Mouse (Mus musculus) myocyte (in vitro differentiated cells): Measurements from ENCODE around the gene Rpa2.

ENCODE experiments used
- CEBPB ChIP-seq: IDR thresholded peaks from 2 replicates; pipeline ENCODE4 v1.6.1; 2011; ENCODE audit warnings: mild to moderate bottlenecking, moderate library complexity; ENCODE audit not compliant: poor library complexity, insufficient read depth, severe bottlenecking
- E2F4 ChIP-seq: IDR thresholded peaks from one replicate; pipeline ENCODE4 v1.6.1; 2011; ENCODE audit warnings: mild to moderate bottlenecking, control low read depth, moderate library complexity; ENCODE audit not compliant: insufficient read depth
- MAX ChIP-seq: IDR thresholded peaks from one replicate; pipeline ENCODE4 v1.6.1; 2011; ENCODE audit warnings: low read depth, mild to moderate bottlenecking, control low read depth
- MYOD1 ChIP-seq, 3 experiments: IDR thresholded peaks; one replicate each; pipeline ENCODE4 v1.6.1; 2011; ENCODE audit warnings: control low read depth in 2 of 3, low read depth in 2 of 3, mild to moderate bottlenecking in 2 of 3, moderate library complexity in 1 of 3; ENCODE audit not compliant: insufficient read length in 2 of 3, control insufficient read depth in 1 of 3
- MYOG ChIP-seq, 3 experiments: IDR thresholded peaks; one replicate each; pipeline ENCODE4 v1.6.1; 2011; ENCODE audit warnings: control low read depth in 2 of 3, low read depth in 2 of 3, mild to moderate bottlenecking in 2 of 3; ENCODE audit not compliant: insufficient read length in 2 of 3, control insufficient read depth in 1 of 3, insufficient read depth in 1 of 3
- POLR2A ChIP-seq: IDR thresholded peaks from one replicate; pipeline ENCODE4 v1.6.1; 2011; ENCODE audit warnings: low read depth, mild to moderate bottlenecking, control low read depth, moderate library complexity; ENCODE audit not compliant: insufficient read length
- POLR2AphosphoS2 ChIP-seq: IDR thresholded peaks from one replicate; pipeline ENCODE4 v1.6.1; 2011; ENCODE audit warnings: low read depth, control low read depth; ENCODE audit not compliant: insufficient read length
- TCF12 ChIP-seq: IDR thresholded peaks from one replicate; pipeline ENCODE4 v1.6.1; 2011; ENCODE audit warnings: mild to moderate bottlenecking, control low read depth; ENCODE audit not compliant: poor library complexity, insufficient read depth, severe bottlenecking
- TCF3 ChIP-seq: IDR thresholded peaks from one replicate; pipeline ENCODE4 v1.6.1; 2011; ENCODE audit warnings: low read depth, control low read depth; ENCODE audit not compliant: insufficient read length
- USF1 ChIP-seq: IDR thresholded peaks from one replicate; pipeline ENCODE4 v1.6.1; 2011; ENCODE audit warnings: low read depth, mild to moderate bottlenecking, control low read depth, moderate library complexity

- TF ChIP-seq POLR2A, result no peak
- TF ChIP-seq POLR2AphosphoS2, result no peak
- no peak for TF ChIP-seq E2F4
- TF ChIP-seq TCF12, result no peak
- TF ChIP-seq MAX, result no peak
- TF ChIP-seq USF1, result no peak
- TF ChIP-seq MYOG (IDR thresholded peaks at IDR 0.05; ENCODE audit: control insufficient read depth in 1 of 3, insufficient read depth in 1 of 3, insufficient read length in 2 of 3, low read depth in 2 of 3), result no peak
- TF ChIP-seq MYOD1 (IDR thresholded peaks at IDR 0.05; ENCODE audit: control insufficient read depth in 1 of 3, insufficient read length in 2 of 3, low read depth in 2 of 3), result no peak
- TF ChIP-seq CEBPB, result no peak
- no peak for TF ChIP-seq TCF3
Observed at GRCm38 (mm10) chr4:132804331-132804730, 36.2 kb downstream of the Rpa2 start.
